Mouse (Mus musculus) lung, postnatal 0 days (tissue): ENCODE measurements around the gene Cubn. TPM values are rescaled to one million over a fixed set of nuclear protein-coding genes. Genes with fewer than 3 reads are reported as not detected.

Source experiments
- ATAC-seq: fragments of 200-750 bp; cut with Nextera tagmentation; 2 replicates; pipeline ENCODE4 v1.8.0; 2017; ENCODE audit warnings: moderate library complexity
- DNase-seq: peaks from one replicate; pipeline ENCODE4 v3.0.0-alpha.2; 2016; ENCODE audit warnings: low spot score
- H3K27ac ChIP-seq: fragments of 300-500 bp; sonication (generic); 2 replicates; pipeline ENCODE4 v1.5.1; 2014; ENCODE audit warnings: antibody characterized with exemption, mild to moderate bottlenecking, low read length, mixed read lengths
- H3K27me3 ChIP-seq: fragments of 300-500 bp; sonication (generic); replicated peaks from 2 replicates; pipeline ENCODE4 v1.6.1; 2014; ENCODE audit warnings: low read length, mixed read lengths; ENCODE audit not compliant: insufficient read depth
- H3K36me3 ChIP-seq: fragments of 300-500 bp; sonication (generic); 2 replicates; pipeline ENCODE4 v1.6.1; 2014; ENCODE audit warnings: low read length, mixed read lengths; ENCODE audit not compliant: insufficient read depth
- H3K4me1 ChIP-seq: fragments of 300-500 bp; sonication (generic); 2 replicates; pipeline ENCODE4 v1.6.1; 2014; ENCODE audit warnings: antibody characterized with exemption, low read depth, low read length, mixed read lengths; ENCODE audit not compliant: insufficient read depth
- H3K4me2 ChIP-seq: fragments of 300-500 bp; sonication (generic); replicated peaks from 2 replicates; pipeline ENCODE4 v1.6.1; 2014; ENCODE audit warnings: low read depth, mild to moderate bottlenecking, low read length, moderate library complexity, mixed read lengths
- H3K4me3 ChIP-seq: fragments of 300-500 bp; sonication (generic); 2 replicates; pipeline ENCODE4 v1.5.1; 2014; ENCODE audit warnings: low read depth, low read length
- H3K9ac ChIP-seq: fragments of 300-500 bp; sonication (generic); replicated peaks from 2 replicates; pipeline ENCODE4 v1.6.1; 2014; ENCODE audit warnings: low read depth, mild to moderate bottlenecking
- H3K9me3 ChIP-seq: fragments of 300-500 bp; sonication (generic); 2 replicates; pipeline ENCODE4 v1.6.1; 2016; ENCODE audit warnings: low read length, mixed read lengths
- CTCF ChIP-seq: IDR thresholded peaks from 2 replicates; pipeline ENCODE4 v1.5.1; 2016; ENCODE audit warnings: antibody characterized with exemption, mild to moderate bottlenecking
- EP300 ChIP-seq: IDR thresholded peaks from 2 replicates; pipeline ENCODE4 v1.6.1; 2016; ENCODE audit warnings: antibody characterized with exemption, mild to moderate bottlenecking, control low read depth
- whole genome bisulfite sequencing: fragments of 180-500 bp; shearing (Covaris S2); extraction: QIAGEN DNeasy Blood & Tissue Kit; methylation state at CpG from one replicate; pipeline ENCODE4 v1.1.7; 2014; 5-methylcytosine and 5-hydroxymethylcytosine counted together
- polyA plus RNA-seq: library from polyadenylated mRNA; unstranded; fragments of >200 nt; fragmentation: Nextera tagmentation; extraction: Ambion mirVana; gene quantifications from 2 replicates; pipeline ENCODE4 v1.2.1, GENCODE M21; 2015

Gene Cubn
- polyA plus RNA-seq, 1 experiment from 2014 or later, result 0.24 TPM

GRCm38 (mm10) chr2:13421974-13422760 lies 69.4 kb downstream of the Cubn start:
- Histone ChIP-seq H3K4me3 (no peak overlapping the region), H3K9me3 (no peaks in the 10 kb centered on the region), H3K9ac (no peak overlapping the region), H3K4me1 (peaks cover 4% of the 10 kb centered on the region; the same call in 1 of the 2 replicates), H3K27me3 (no peaks in the 10 kb centered on the region), H3K36me3 (no peaks in the 10 kb centered on the region), H3K4me2 (no peak overlapping the region), H3K27ac (peak overlapping the region; percentile 68)
- WGBS, result 69% methylated on average over 14 of the region's 14 CpGs
- ATAC-seq, result peak; percentile 85
- peak; percentile 93 for DNase-seq
- TF ChIP-seq CTCF (peak; percentile 8; the same call in 1 of the 2 replicates), EP300 (peak; percentile 80)

DNA sequence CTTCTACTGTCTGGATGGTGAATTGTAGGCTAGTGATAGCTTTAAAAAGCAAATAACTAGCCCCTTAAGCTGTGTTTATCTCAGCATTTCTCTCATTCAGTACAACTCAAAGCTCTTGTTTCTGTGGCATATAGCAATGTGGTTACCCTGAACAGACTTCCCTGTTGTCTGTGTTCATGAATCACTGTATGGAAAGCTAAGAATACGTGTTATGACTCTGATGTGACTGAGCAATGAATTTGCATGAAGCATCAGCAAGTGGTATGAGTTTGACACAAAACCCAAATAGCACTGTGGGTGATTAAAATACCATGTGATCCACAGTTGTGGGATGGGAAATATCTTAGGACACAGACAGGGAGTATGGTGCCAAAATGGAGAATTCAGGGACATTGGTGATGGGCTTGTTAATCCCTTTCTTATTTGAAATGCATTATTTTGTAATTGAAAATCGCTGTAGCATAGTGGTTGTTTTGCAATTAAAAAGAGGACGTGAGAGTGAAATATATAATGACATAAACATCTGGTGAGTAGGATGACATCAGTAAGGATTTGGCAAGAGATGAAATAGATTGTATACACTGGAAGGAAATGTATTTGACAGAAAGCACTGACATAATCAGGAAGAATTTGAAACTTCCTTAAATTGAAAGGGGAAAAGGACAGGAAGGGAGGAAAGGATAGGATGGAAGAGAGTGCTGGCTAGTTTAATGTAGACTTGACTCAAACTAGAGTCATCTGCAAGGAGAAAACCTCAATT lies 74.7 kb downstream of the Cubn start:
- 49% methylated on average over 3 of the region's 3 CpGs for WGBS
- Histone ChIP-seq H3K4me3 (no peak overlapping the region), H3K4me2 (no peak overlapping the region), H3K9ac (no peak overlapping the region), H3K4me1 (peaks cover 11% of the 10 kb centered on the region; the same call in 1 of the 2 replicates), H3K36me3 (no peaks in the 10 kb centered on the region), H3K27me3 (no peaks in the 10 kb centered on the region), H3K27ac (no peak overlapping the region), H3K9me3 (no peaks in the 10 kb centered on the region)
- ATAC-seq (peak; percentile 20; the same call in 1 of the 2 replicates), DNase-seq (peak; percentile 81)
- TF ChIP-seq EP300 (peak; percentile 81), CTCF (no peak)

GRCm38 (mm10) chr2:13413520-13414178 lies 78.0 kb downstream of the Cubn start:
- WGBS, result 27% methylated on average over 4 of the region's 4 CpGs
- H3K27me3 ChIP-seq, result no peaks in the 10 kb centered on the region
- H3K27ac ChIP-seq, result peak overlapping the region; percentile 76
- H3K4me1 ChIP-seq, result peaks cover 11% of the 10 kb centered on the region; the same call in 1 of the 2 replicates
- no peaks in the 10 kb centered on the region for H3K36me3 ChIP-seq
- H3K9me3 ChIP-seq, result no peaks in the 10 kb centered on the region
- peak; percentile 89 for DNase-seq
- no peak overlapping the region for H3K4me2 ChIP-seq
- peak; percentile 88 for ATAC-seq
- TF ChIP-seq CTCF, result no peak
- TF ChIP-seq EP300, result peak; percentile 99
- no peak overlapping the region for H3K9ac ChIP-seq
- no peak overlapping the region for H3K4me3 ChIP-seq

DNA sequence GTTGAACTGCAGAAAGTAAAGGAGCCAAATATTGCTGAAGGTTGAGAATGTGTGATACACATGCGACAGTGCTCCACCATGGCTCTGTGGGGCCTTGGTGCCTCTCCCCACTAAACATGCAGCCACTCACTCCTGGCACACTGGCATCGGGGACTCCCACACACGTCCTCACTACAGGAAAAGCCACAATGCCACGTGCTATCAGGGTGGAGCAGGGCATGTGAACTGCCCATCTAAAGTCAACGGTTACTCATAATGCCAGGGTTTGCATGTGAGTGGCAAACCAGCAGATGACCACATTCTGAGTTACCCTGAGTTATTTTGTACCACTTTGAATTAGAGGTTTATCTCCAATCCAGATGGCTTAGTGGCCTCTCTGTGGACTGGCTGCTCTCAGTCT lies 81.0 kb downstream of the Cubn start:
- TF ChIP-seq CTCF, result no peak
- TF ChIP-seq EP300, result no peak
- no peak overlapping the region for H3K4me2 ChIP-seq
- H3K27ac ChIP-seq, result no peak overlapping the region
- H3K9ac ChIP-seq, result no peak overlapping the region
- peaks cover 14% of the 10 kb centered on the region; the same call in 1 of the 2 replicates for H3K4me1 ChIP-seq
- no peaks in the 10 kb centered on the region for H3K36me3 ChIP-seq
- 63% methylated on average over 5 of the region's 5 CpGs for WGBS
- no peaks in the 10 kb centered on the region for H3K27me3 ChIP-seq
- H3K4me3 ChIP-seq, result no peak overlapping the region
- DNase-seq, result peak; percentile 32
- H3K9me3 ChIP-seq, result no peaks in the 10 kb centered on the region
- no peak for ATAC-seq

DNA sequence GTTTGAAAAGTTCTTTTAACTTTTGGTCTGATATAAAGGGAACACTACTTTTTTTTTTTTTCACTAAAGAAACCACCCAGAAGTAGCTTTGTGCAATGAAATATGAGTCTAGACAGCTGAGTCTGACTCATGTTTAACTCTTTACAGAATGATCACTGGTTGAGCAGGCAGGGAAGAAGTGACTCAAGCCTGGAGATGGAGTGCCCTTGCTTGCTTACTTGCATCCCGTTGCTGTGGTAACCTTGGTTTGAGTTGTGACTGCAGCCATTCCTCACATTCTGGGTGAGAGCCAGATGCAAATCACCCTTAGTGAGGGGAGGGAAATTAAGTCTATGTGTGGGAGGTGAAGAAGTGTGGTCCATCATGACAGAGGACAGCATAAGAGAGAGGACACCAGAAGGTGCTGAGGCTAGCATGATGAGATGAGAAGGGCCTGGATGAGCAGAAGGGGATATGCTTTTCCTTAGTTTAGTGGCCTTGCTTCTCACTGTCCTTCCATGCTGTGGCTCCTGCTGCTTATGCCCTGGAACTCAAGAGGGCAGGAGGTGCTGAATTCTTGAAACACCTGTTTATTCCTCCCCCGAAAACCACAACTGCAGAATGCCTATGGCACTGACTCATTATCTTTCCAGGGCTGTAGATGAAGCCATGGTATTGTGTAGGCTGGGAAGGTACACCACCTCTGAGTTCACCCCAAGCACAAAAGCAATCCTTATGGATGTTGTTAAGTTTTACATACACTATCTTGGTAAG lies 81.7 kb downstream of the Cubn start:
- Histone ChIP-seq H3K27ac (0 out of 2 replicates have a peak overlapping the region, but pooled peaks have one; percentile 39), H3K9me3 (no peaks in the 10 kb centered on the region), H3K9ac (no peak overlapping the region), H3K4me1 (peaks cover 8% of the 10 kb centered on the region; the same call in 1 of the 2 replicates), H3K4me2 (no peak overlapping the region), H3K36me3 (no peaks in the 10 kb centered on the region), H3K4me3 (no peak overlapping the region), H3K27me3 (no peaks in the 10 kb centered on the region)
- 76% methylated on average over 2 of the region's 2 CpGs for WGBS
- ATAC-seq (peak; percentile 45), DNase-seq (peak; percentile 77)
- TF ChIP-seq EP300 (peak; percentile 54; the same call in 1 of the 2 replicates), CTCF (no peak)
